Mouse (Mus musculus) heart, postnatal 4 days (tissue): ENCODE measurements at regions not wholly inside any gene's neighbourhood (a gene's known extent, or its start where the extent isn't known, plus 50 kb on each side); places are given as distances from the start of the nearest gene placed in this dataset.

ENCODE experiments used
- DNase-seq: peaks from one replicate; pipeline ENCODE4 v3.0.0; 2021

GRCm38 (mm10) chr10:71485063-71485762 lies 137.7 kb downstream of the Ipmk start:
- no peak for DNase-seq

DNA sequence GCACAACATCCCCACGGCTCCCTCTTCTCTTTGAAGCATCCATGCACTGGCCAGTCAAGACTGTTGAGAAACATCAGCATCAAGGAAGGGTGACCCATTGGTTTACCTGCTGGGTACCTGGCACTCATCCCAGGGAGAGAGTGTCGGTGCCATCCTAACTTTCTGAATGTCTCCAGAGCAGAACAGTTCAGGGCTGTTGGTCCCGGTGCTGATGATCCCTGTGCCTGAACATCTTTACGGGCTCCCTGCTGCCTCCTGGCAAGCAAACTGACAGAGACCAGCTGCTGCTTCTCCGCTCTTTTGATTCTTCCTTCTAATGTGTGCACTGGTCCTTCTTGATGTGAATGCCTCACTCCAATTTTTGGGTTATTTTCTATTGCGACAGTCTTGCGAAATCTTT lies 142.2 kb downstream of the Ipmk start:
- no peak for DNase-seq

GRCm38 (mm10) chr10:71502096-71502495 lies 154.5 kb downstream of the Ipmk start:
- DNase-seq = no peak

- no peak for DNase-seq
Observed at GRCm38 (mm10) chr10:71504219-71504618, 156.7 kb downstream of the Ipmk start.

DNA sequence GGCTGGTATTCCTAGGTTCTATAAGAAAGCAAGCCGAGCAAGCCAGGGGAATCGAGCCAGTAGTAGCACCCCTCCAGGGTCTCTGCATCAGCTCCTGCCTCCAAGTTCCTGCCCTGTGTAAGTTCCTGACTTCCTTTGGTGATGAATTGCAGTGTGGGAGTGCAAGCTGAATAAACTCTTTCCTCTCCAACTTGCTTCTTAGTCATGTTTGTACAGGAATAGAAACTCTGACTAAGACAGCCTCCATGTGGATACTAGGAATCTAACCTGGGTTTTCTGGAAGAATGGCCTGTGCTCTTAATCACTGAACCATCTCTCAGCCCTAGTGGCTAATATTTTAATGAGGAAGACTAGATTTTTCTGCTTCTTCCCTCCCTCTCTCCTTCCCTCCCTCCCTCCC lies 177.7 kb downstream of the Ipmk start:
- DNase-seq = no peak

- no peak for DNase-seq
Observed at GRCm38 (mm10) chr10:71533759-71534158, 186.2 kb downstream of the Ipmk start.

DNA sequence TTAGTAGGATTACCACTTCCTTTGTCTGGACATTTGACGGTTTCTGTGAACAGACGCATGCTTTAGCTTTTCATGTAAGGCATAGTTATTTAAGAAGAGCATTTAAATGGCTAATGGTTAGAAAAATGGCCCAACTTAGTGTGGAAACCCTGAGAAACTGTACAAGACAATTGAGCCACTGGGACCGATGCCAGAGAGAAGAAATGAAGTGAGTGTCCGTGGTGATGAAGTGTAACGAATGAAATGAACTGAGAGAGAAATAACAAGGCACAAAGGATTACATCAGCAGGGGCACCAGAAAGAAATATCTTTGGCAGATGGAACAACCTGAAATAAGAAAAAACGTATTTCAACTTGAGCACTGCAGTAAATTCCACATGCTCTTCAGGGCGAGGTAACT lies 197.9 kb downstream of the Ipmk start:
- DNase-seq = no peak

- DNase-seq = no peak
Observed at GRCm38 (mm10) chr10:71546507-71546906, 198.9 kb downstream of the Ipmk start.

DNA sequence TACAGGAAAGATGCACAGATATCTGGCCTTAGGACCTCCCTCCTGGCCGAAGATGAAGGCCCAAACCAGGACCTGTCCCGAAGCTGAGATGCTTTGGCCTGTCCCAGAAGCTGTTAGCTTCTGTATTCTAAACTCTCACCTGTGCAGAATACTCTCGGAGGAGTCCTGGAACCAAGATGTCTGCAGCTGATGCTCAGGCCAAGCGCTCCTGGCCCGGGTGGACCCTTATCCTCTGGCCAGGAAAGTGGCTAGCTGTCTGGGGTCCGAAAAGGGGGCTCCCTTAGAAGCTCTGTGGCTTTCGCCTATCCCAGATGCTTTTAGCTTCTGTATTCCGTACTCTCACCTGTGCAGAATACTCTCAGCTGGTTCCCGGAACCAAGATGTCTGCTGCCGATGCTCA lies 236.2 kb downstream of the Ipmk start:
- no peak for DNase-seq

DNA sequence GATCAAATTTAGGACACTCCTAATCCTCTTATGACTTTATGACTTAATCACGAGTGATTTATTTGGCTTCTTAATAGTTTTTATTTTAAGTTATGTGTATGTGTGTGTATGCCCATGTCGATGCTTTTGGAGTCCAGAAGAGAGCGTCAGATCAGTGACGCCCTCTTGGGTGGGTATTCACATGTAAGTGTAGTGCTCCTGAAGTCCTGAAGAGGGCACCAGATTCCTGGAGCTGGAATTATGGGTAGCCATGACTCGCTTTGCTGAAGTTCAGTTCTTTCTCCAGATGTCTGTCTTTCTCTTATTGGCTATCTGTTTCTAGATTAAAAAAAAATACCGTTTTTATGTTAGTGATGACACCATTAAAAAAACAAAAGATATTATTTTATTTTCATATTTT lies 251.0 kb downstream of the Ipmk start:
- DNase-seq = no peak

DNA sequence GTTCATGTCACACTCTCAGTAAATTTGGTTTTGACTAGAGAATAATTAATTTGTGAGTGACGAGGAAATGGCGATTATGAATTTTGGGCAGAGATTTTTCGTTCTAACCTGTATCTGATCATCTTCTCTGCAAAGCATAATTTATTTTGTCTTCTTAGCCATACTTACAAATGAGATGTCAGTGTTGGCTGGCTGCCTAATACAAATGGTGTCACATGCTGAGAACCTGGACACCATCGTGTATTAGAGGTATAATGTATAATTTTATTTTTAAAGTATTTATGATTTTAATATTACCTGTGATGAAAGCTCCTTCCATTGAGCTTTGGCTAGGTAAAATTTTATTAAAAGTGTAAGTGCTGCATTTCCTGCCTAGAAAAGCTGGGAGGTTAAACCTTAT lies 266.2 kb downstream of the Ipmk start:
- DNase-seq = no peak

DNA sequence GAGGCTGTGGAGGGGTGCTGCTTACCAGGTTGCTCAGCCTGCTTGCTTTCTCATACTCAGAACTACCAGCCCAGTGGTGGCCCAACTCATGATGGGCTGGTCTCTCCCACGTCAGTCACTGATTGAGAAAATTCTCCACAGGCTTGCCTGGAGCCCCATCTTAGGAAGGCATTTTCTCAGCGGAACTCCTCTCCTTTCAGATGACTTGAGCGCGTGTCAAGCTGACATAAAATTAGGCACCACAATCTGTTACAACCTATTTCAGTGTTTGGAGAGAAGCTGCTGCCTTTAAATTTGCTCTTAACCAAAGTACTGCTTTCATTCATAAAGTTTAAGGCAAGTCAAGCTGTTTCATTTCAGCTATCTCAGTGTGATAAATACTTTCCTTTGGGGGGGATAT lies 269.6 kb downstream of the Ipmk start:
- DNase-seq = no peak

- no peak for DNase-seq
Observed at GRCm38 (mm10) chr10:71646071-71646470, 298.5 kb downstream of the Ipmk start.

GRCm38 (mm10) chr10:71657525-71657924 lies 310.0 kb downstream of the Ipmk start:
- no peak for DNase-seq

- DNase-seq = no peak
Observed at GRCm38 (mm10) chr10:71663545-71663944, 316.0 kb downstream of the Ipmk start.

DNA sequence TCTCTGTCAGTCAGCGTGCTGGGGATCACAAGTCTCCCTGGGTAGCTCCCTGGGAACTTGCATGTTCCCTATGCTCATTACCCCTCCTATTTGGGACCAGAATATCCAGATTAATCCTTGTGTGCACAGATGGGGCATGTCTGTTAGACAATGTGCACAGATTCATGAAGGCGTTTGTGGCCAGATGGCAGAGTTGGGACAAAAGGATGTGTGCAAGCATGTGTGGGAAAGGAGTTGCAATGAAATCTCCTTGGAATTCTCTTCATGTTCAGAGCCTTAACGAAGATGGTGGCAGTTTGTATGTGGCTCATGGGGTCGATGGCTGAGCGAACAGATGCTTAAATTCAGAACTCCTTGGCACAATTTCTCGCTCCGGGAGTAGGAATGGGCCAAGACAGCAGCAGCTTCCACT lies 319.6 kb downstream of the Ipmk start:
- no peak for DNase-seq

DNA sequence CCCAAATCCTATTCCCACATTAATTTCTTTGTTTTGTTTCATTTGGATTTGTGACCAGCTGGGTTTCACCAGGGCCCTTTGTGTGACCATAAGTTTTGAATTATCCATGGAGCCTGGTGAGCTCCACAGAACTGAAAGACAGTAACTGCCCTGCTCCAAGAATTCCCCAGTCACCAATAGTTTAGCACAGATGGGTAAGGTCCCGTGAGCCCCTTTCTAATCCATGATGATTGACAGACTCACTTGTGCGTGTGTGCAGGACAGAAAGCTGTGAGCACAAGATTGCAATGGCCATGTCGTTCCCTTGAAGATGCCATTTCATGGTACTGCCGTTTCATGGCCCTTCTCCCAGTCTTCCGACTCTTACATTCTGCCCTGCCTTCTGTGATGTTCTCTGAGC lies 331.7 kb downstream of the Ipmk start:
- DNase-seq = no peak

DNA sequence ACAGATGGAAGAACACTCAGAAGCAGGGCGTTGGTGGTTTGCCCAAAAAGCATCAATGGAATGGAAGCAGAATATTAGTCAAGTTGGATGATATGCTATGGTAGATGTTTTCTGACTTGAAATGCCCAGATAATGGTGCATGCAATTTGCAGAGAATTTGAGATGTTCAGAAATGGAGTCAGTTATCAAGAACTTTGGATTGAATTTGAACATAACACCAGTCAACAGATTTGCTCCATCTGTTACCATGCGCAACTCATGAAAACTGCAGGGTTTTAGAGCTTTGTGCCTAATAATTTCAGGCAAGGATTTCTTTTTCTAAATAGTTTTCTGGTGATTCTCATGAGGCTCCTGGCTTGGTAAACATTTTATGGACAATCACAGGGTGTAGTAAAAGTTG lies 365.9 kb downstream of the Ipmk start:
- DNase-seq = no peak

- DNase-seq = no peak
Observed at GRCm38 (mm10) chr10:71727746-71728145, 380.2 kb downstream of the Ipmk start.

DNA sequence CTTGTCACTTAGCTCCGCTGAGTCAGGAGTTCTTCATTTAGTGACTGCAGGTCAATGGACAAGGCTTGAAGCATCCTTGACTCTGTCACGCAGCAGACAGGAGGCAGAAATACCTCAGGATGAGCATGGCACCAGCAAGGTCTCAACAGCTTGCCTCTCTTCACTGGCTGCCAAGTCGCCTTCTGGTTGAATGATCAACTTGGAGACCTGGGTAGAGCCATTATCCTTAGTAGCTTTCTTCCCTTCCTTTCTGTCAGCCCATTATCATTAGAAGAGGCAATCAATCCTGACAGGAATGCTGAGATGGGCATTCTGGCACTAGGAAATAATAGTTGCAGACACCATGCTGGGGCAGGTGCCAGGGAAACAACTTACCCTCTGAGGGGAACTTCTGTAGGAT lies 386.3 kb downstream of the Ipmk start:
- no peak for DNase-seq

DNA sequence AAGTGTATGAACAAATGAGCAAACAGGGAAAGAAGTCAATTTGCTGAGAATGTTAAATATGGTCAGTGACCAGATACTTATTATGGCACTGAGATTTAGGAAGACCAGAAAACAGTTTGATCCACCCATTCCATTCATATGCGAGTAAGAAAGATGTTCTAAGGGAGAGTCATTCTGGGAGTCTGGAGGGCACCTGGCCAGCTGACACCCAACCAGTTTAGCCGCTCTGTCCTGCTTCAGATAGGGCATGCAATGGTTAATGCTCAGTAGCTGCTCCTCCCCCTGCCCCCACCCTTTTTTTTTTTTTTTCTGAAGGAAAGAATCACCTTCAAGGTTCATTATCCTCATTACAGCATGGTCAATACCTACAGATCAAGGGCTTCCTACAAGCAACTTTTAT lies 386.9 kb downstream of the Ipmk start:
- DNase-seq = no peak

- DNase-seq = no peak
Observed at GRCm38 (mm10) chr10:71738280-71738679, 390.7 kb downstream of the Ipmk start.

DNA sequence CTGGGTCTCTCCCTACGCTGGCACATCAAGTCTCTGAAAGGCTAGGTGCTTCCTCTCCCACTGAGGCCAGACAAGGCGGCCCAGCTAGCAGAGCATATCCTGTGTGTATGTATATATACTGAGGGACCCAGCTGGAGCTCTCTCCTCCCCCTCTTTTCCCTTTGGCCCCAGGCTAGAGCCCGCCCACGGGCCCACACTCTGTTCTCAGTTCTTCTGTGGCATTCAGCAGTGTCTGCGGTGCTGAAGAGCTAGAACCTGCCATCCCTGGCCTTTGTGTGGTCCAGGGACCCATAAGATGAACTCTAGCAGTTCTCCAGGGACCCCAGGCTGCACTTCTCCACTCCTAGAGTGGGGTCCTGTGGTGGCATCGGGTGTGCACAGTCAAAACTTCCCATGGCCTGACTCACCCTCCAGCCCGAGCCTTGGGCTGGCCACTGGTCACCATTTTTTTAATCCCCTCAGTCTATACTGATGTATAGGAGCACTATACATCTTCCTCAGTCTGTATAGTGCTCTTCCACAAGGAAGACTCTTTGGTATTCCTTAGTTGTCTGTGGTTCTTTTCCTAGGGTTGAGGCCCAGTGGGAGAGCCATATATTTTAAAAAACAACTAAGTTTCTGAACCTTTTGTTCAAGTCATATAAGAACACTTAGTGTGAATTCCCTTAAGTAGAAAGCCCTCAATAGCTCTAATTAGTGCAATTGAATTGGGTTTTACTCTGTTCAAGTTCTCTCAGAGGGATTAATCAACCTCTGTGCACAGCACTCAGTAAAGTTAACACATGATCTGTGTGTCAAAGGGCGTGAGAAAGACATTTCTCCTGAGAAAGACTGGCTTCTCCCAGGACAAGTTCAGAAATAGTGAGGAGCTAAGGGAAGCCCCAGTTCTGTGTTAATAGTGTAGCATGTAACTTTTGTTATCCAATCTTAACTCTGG lies 401.3 kb downstream of the Ipmk start:
- no peak for DNase-seq

DNA sequence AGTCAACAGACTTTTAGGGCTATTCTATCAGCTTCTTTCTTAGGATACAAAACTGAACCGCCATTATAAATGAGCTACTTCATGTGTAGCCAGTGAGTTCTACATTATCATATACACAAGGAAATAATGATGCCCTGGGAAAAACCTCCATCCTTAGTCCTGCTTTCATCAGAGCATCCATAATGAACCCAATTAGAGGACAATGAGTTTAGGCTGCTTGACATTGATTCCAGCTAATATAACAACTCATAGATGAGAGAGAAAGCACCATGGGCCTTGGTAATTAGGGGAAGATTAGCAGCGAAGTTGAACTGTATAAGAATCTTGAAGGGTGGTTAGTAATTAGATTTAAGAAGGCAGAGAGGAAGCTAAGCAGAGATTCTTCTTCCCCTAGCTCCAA lies 405.7 kb downstream of the Ipmk start:
- no peak for DNase-seq
